Mouse (Mus musculus): ENCODE measurements around the gene Enox1.

GRCm38 (mm10) chr14:77596216-77597175, 439.9 kb downstream of the Enox1 start:
- no peak for TF ChIP-seq GATA1 (IDR thresholded peaks at IDR 0.05; ENCODE audit: low read length)
- TF ChIP-seq TAL1 (IDR thresholded peaks at IDR 0.05; ENCODE audit: low read length), result no peak
